Mouse (Mus musculus) adrenal gland, adult 8-10 months (tissue): ENCODE measurements around the gene Olfr464. TPM values are rescaled to one million over a fixed set of nuclear protein-coding genes. Genes with fewer than 3 reads are reported as not detected.

Experiments
- total RNA-seq, 4 experiments: library from RNA; stranded (reverse); gene quantifications; 2 replicates each; pipeline ENCODE4 v1.2.4; 2022

Olfr464 gene
- total RNA-seq, 4 experiments from 2014 or later = not detected

Other genes with a start within 250 kb of the Olfr464 start
- 10 to 100 TPM; 73.7 to 85.1 (median 84.2) TPM for gene Supt4a, start 183.4 kb downstream of the Olfr464 start, total RNA-seq
- 10 to 100 TPM in 2 of 4 experiments, 1 to 10 TPM in 2; 5.9 to 32.3 (median 18.0) TPM for gene Tspoap1, start 160.4 kb downstream of the Olfr464 start, total RNA-seq
- not detected for gene Mpo, start 127.4 kb downstream of the Olfr464 start, total RNA-seq
- gene Lpo, start 92.7 kb downstream of the Olfr464 start, total RNA-seq = not detected
- 10 to 100 TPM; 11.0 to 23.7 (median 15.9) TPM for gene Mks1, start 67.8 kb downstream of the Olfr464 start, total RNA-seq
- gene Epx, start 45.4 kb downstream of the Olfr464 start, total RNA-seq = not detected
- gene Olfr462, start 28.7 kb downstream of the Olfr464 start, total RNA-seq = not detected
- gene Olfr463, start 23.6 kb downstream of the Olfr464 start, total RNA-seq = not detected
- 100 to 1,000 TPM; 271 to 301 (median 294) TPM for gene Dynll2, start 66.6 kb upstream of the Olfr464 start, total RNA-seq
- 100 to 1,000 TPM; 230 to 311 (median 252) TPM for gene Srsf1, start 126.4 kb upstream of the Olfr464 start, total RNA-seq
- gene Vezf1, start 147.3 kb upstream of the Olfr464 start, total RNA-seq = 10 to 100 TPM; 42.1 to 71.0 (median 59.4) TPM
- 100 to 1,000 TPM in 2 of 4 experiments, 10 to 100 TPM in 2; 46.1 to 114 (median 84.3) TPM for gene Cuedc1, start 177.1 kb upstream of the Olfr464 start, total RNA-seq